ENCODE assay signal across 7 mouse cellular contexts in the genomic region with DNA sequence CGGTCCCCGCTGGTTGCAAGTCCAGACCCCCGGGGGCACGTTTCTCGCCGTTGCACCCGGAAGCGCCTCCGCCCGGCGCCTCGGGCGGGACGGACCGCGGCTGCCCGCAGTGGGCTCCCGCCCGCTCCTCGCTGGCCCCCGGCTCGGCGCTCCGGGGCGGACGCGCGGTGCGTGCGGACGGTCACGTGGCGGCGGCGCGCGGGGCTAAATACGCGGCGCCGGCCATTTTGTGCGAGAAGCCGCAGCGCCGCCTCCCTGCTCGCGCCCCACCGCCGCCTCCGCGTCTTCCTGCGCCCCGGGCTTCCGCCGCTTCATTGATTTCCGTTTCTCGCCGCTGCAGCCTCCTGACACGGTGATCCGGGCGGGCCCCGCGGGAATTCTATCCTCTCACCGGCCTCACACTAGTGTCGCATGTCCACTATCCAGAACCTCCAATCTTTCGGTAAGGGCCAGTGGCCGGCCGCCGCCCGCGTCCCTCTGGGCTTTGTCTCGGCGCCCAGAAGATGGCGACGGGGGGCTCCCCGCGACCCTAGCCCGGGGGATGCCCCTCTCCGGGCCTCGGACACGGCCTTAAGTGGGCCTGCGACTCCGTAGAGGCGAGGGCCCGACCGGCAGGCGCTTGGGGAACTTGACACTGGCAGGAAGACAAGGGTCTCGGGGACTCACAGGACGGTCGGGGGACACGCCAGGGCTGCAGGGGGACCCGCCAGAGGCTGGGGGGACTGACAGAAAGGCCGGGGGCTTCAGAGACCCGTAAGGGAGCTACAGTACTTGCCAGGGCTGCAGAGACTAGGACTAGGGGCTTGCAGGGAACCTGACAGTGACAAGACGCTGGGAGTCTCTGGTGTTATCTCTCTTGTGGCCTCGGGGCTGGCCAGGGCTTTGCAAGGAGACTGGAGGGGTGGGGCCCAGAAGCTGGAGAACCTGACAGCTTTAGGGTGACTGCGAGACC. TPM values are rescaled to one million over a fixed set of nuclear protein-coding genes. Genes with fewer than 3 reads are reported as not detected.
DNase-seq lines count a peak whose midpoint lies in the region; ATAC-seq and TF ChIP-seq lines count a peak whose summit lies in the region.

No protein-coding gene starts in this region.

- DNase-seq in adrenal gland, postnatal 10 days, result peak; percentile 88
- DNase-seq in embryonic facial prominence, embryonic 10.5 days (ENCODE audit: low spot score), result peak; percentile 87
- DNase-seq in heart, adult 18-20 months, result peak; percentile 86 to 88
- DNase-seq in kidney, adult 2 months, result peak; percentile 84
- DNase-seq in limb, embryonic 11.5 days (ENCODE audit: low spot score), result peak; percentile 82
- DNase-seq in spleen, adult 12 weeks (ENCODE audit: low spot score), result peak; percentile 63

- TF ChIP-seq CTCF in kidney, adult 2 months (conservative IDR thresholded peaks at IDR 0.05; ENCODE audit: insufficient read depth, insufficient read length, low read depth, low read length), result no peak

- H3K9ac ChIP-seq in limb, embryonic 11.5 days (ENCODE audit: low read length), result peak overlapping the region; percentile 99
- peak overlapping the region; percentile 100 for H3K9ac ChIP-seq in midbrain, embryonic 13.5 days (replicated peaks)

- no peaks in the 10 kb centered on the region for H3K27me3 ChIP-seq in embryonic facial prominence, embryonic 10.5 days (replicated peaks; ENCODE audit: low read depth, poor library complexity, severe bottlenecking)
- H3K27me3 ChIP-seq in kidney, adult 2 months (replicated peaks; ENCODE audit: control insufficient read depth, insufficient read depth, low read length), result no peaks in the 10 kb centered on the region
- H3K27me3 ChIP-seq in limb, embryonic 11.5 days (ENCODE audit: control insufficient read depth, insufficient read depth, low read length), result no peaks in the 10 kb centered on the region
- H3K27me3 ChIP-seq in midbrain, embryonic 13.5 days, result no peaks in the 10 kb centered on the region

- ATAC-seq in limb, embryonic 11.5 days (ENCODE audit: insufficient number of reproducible peaks, low FRiP score, low TSS enrichment, low read depth), result peak; percentile 76
- ATAC-seq in midbrain, embryonic 13.5 days, result peak; percentile 79

- no peaks in the 10 kb centered on the region for H3K9me3 ChIP-seq in embryonic facial prominence, embryonic 10.5 days
- H3K9me3 ChIP-seq in limb, embryonic 11.5 days (ENCODE audit: control insufficient read depth, low read length), result no peaks in the 10 kb centered on the region
- H3K9me3 ChIP-seq in midbrain, embryonic 13.5 days, result no peaks in the 10 kb centered on the region

- peaks cover 34% of the 10 kb centered on the region for H3K36me3 ChIP-seq in embryonic facial prominence, embryonic 10.5 days (replicated peaks)
- 0 out of 2 replicates have a peak, but pooled peaks cover 1% of the 10 kb centered on the region for H3K36me3 ChIP-seq in kidney, adult 2 months (ENCODE audit: control insufficient read depth, insufficient read depth, low read length)
- peaks cover 13% of the 10 kb centered on the region for H3K36me3 ChIP-seq in limb, embryonic 11.5 days (ENCODE audit: control insufficient read depth, insufficient read depth, low read length)
- H3K36me3 ChIP-seq in midbrain, embryonic 13.5 days, result peaks cover 27% of the 10 kb centered on the region

- peaks cover 20% of the 10 kb centered on the region for H3K4me1 ChIP-seq in embryonic facial prominence, embryonic 10.5 days
- H3K4me1 ChIP-seq in kidney, adult 2 months (ENCODE audit: control insufficient read depth, insufficient read depth, low read length), result no peaks in the 10 kb centered on the region
- no peaks in the 10 kb centered on the region for H3K4me1 ChIP-seq in limb, embryonic 11.5 days (ENCODE audit: control insufficient read depth, insufficient read depth, low read length)
- peaks cover 21% of the 10 kb centered on the region for H3K4me1 ChIP-seq in midbrain, embryonic 13.5 days (replicated peaks)

- WGBS in embryonic facial prominence, embryonic 10.5 days, result under 1% methylated on average over 97 of the region's 97 CpGs
- under 1% methylated on average over 95 of the region's 97 CpGs for WGBS in kidney, adult 2 months
- under 1% methylated on average over 97 of the region's 97 CpGs for WGBS in limb, embryonic 11.5 days
- WGBS in midbrain, embryonic 13.5 days, result under 1% methylated on average over 97 of the region's 97 CpGs

- peak; percentile 49 for TF ChIP-seq POLR2A in kidney, adult 2 months (IDR thresholded peaks at IDR 0.05; ENCODE audit: low read depth, low read length)

- H3K27ac ChIP-seq in embryonic facial prominence, embryonic 10.5 days (replicated peaks), result peak overlapping the region; percentile 97
- H3K27ac ChIP-seq in kidney, adult 2 months (ENCODE audit: insufficient read depth, low read depth, low read length), result peak overlapping the region; percentile 44
- peak overlapping the region; percentile 80 for H3K27ac ChIP-seq in limb, embryonic 11.5 days (replicated peaks; ENCODE audit: low read depth, low read length)
- H3K27ac ChIP-seq in midbrain, embryonic 13.5 days, result peak overlapping the region; percentile 92

- H3K4me2 ChIP-seq in limb, embryonic 11.5 days (ENCODE audit: low read depth, severe bottlenecking), result peak overlapping the region; percentile 77
- peak overlapping the region; percentile 95 for H3K4me2 ChIP-seq in midbrain, embryonic 13.5 days (replicated peaks)

- peak overlapping the region; percentile 98 for H3K4me3 ChIP-seq in embryonic facial prominence, embryonic 10.5 days
- H3K4me3 ChIP-seq in kidney, adult 2 months (ENCODE audit: insufficient read depth, low read depth, low read length), result peak overlapping the region; percentile 79
- peak overlapping the region; percentile 84 for H3K4me3 ChIP-seq in limb, embryonic 11.5 days (ENCODE audit: low read depth, low read length)
- H3K4me3 ChIP-seq in midbrain, embryonic 13.5 days (replicated peaks), result peak overlapping the region; percentile 100

RNA-seq across cellular contexts. Expression of a gene that starts 0.6 kb away (rescaled TPM):
- 10 to 100 TPM; 46.2 to 51.3 TPM for total RNA-seq in adrenal gland, postnatal 10 days (2021)
- 202 and 220 TPM in 2 replicates for polyA plus RNA-seq in embryonic facial prominence, embryonic 10.5 days (2016; fragmentation: Nextera tagmentation; extraction: Ambion mirVana)
- 10 to 100 TPM; 65.5 to 68.2 TPM for total RNA-seq in heart, adult 18-20 months (2021)
- 40.7 and 41.0 TPM in 2 replicates for polyA plus RNA-seq in kidney, adult 2 months (2012; rRNA removed)
- 229 and 230 TPM in 2 replicates for polyA plus RNA-seq in limb, embryonic 11.5 days (2014; fragmentation: Nextera tagmentation; extraction: Ambion mirVana)
- polyA plus RNA-seq in midbrain, embryonic 13.5 days (2015; fragmentation: Nextera tagmentation; extraction: Ambion mirVana), result 328 and 344 TPM in 2 replicates

RNA-seq across cellular contexts. Expression of a gene that starts 46.9 kb away (rescaled TPM):
- 1 to 10 TPM in 1 of 2 experiments, under 1 TPM in 1; 0.87 to 1.1 TPM for total RNA-seq in adrenal gland, postnatal 10 days (2021)
- polyA plus RNA-seq in embryonic facial prominence, embryonic 10.5 days (2016; fragmentation: Nextera tagmentation; extraction: Ambion mirVana), result 0.55 and 0.56 TPM in 2 replicates
- not detected for total RNA-seq in heart, adult 18-20 months (2021)
- polyA plus RNA-seq in kidney, adult 2 months (2012; rRNA removed), result 0.53 and 0.64 TPM in 2 replicates
- 0.19 and 0.21 TPM in 2 replicates for polyA plus RNA-seq in limb, embryonic 11.5 days (2014; fragmentation: Nextera tagmentation; extraction: Ambion mirVana)
- polyA plus RNA-seq in midbrain, embryonic 13.5 days (2015; fragmentation: Nextera tagmentation; extraction: Ambion mirVana), result 1.1 and 1.2 TPM in 2 replicates

Comparison
In these comparisons a context has a peak if more than half of its experiments do, and no peak if none do; other contexts are left out.
1. Peak in every context shown above with its lines: DNase-seq, ATAC-seq, H3K4me3 ChIP-seq and H3K27ac ChIP-seq.
2. H3K27ac ChIP-seq: peak in every context shown above with its lines; median percentile 97 in embryonic facial prominence, embryonic 10.5 days; 92 in midbrain, embryonic 13.5 days; 80 in limb, embryonic 11.5 days; 44 in kidney, adult 2 months.